Mouse (Mus musculus): ENCODE measurements around the gene Thsd7a.

DNA sequence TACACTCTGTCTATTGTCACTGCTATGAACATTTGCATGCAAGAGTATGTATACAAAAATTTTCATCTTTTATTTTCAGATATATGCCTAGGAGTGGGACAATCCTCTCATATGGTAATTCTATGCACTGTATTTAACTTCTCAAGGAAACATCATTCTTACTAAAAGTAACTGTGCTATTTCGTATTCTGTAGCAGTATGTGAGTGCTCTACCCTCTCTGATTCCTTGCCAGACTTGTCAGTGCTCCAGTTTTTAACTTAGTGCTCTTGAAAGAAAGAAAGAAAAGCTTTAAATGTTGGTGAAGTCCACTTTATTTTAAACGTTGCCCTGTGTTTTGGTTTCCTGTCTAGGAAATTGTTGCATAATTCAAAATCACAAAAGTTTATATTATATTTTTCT, 395.6 kb downstream of the Thsd7a start:
- TF ChIP-seq CTCF (IDR thresholded peaks at IDR 0.05; ENCODE audit: insufficient read depth, low read length), result no peak
- no peak for TF ChIP-seq POLR2A (IDR thresholded peaks at IDR 0.05; ENCODE audit: borderline replicate concordance, extremely low read depth, low read depth, low read length)

Measured in lung, adult 2 months (tissue).